Mouse (Mus musculus) limb, embryonic 12.5 days (tissue): ENCODE results near the gene Fancf. TPM values are rescaled to one million over a fixed set of nuclear protein-coding genes. Genes with fewer than 3 reads are reported as not detected.

Experiments
- ATAC-seq: fragments of 200-750 bp; cut with Nextera tagmentation; 2 replicates; pipeline ENCODE4 v1.8.0; 2017; ENCODE audit warnings: low read depth, moderate TSS enrichment; ENCODE audit not compliant: insufficient number of reproducible peaks, insufficient read depth, low FRiP score, low TSS enrichment
- H3K27ac ChIP-seq: fragments of 300-500 bp; sonication (generic); 2 replicates; pipeline ENCODE4 v1.5.1; 2016; ENCODE audit warnings: mild to moderate bottlenecking, moderate library complexity
- H3K27me3 ChIP-seq: fragments of 300-500 bp; sonication (generic); 2 replicates; pipeline ENCODE4 v1.6.1; 2016; ENCODE audit warnings: mild to moderate bottlenecking, moderate library complexity
- H3K36me3 ChIP-seq: fragments of 300-500 bp; sonication (generic); 2 replicates; pipeline ENCODE4 v1.6.1; 2016; ENCODE audit warnings: mild to moderate bottlenecking, moderate library complexity
- H3K4me1 ChIP-seq: fragments of 300-500 bp; sonication (generic); replicated peaks from 2 replicates; pipeline ENCODE4 v1.6.1; 2016
- H3K4me2 ChIP-seq: fragments of 300-500 bp; sonication (generic); 2 replicates; pipeline ENCODE4 v1.6.1; 2016; ENCODE audit warnings: mild to moderate bottlenecking, moderate library complexity
- H3K4me3 ChIP-seq: fragments of 300-500 bp; sonication (generic); replicated peaks from 2 replicates; pipeline ENCODE4 v1.5.1; 2016; ENCODE audit warnings: mild to moderate bottlenecking
- H3K9ac ChIP-seq: fragments of 300-500 bp; sonication (generic); replicated peaks from 2 replicates; pipeline ENCODE4 v1.6.1; 2016; ENCODE audit warnings: mild to moderate bottlenecking, moderate library complexity
- H3K9me3 ChIP-seq: fragments of 300-500 bp; sonication (generic); 2 replicates; pipeline ENCODE4 v1.6.1; 2016; ENCODE audit warnings: mild to moderate bottlenecking, moderate library complexity
- WGBS: fragments of 180-500 bp; shearing (Covaris S2); methylation state at CpG from one replicate; pipeline ENCODE4 v1.1.7; 2016; 5-methylcytosine and 5-hydroxymethylcytosine counted together
- polyA plus RNA-seq: library from polyadenylated mRNA; unstranded; fragments of >200 nt; fragmentation: Nextera tagmentation; extraction: Ambion mirVana; gene quantifications from 2 replicates; pipeline ENCODE4 v1.2.1, GENCODE M21; 2016

Gene Fancf
- 27.0 and 27.2 TPM in 2 replicates for polyA plus RNA-seq

GRCm38 (mm10) chr7:51862097-51862492 lies at the start of gene Fancf:
TSS of gene Fancf (minus strand) at chr7:51862267.
- H3K4me3 ChIP-seq: peak within 1 kb of the TSS; percentile 66
- H3K27ac ChIP-seq: peak within 1 kb of the TSS; percentile 99
- peaks cover 20% of the 10 kb centered on the region for H3K36me3 ChIP-seq
- no peaks in the 10 kb centered on the region for H3K9me3 ChIP-seq
- WGBS: under 1% methylated on average over 42 of the region's 43 CpGs
- peak within 1 kb of the TSS; percentile 90 for H3K9ac ChIP-seq
- H3K4me1 ChIP-seq: peaks cover 33% of the 10 kb centered on the region
- peak; percentile 96 for ATAC-seq
- H3K27me3 ChIP-seq: no peaks in the 10 kb centered on the region
- H3K4me2 ChIP-seq: peak within 1 kb of the TSS; percentile 66

- Histone ChIP-seq H3K27ac (peak overlapping the region; percentile 72), H3K4me2 (no peak overlapping the region), H3K9ac (no peak overlapping the region), H3K9me3 (no peaks in the 10 kb centered on the region), H3K27me3 (no peaks in the 10 kb centered on the region), H3K4me1 (peaks cover 18% of the 10 kb centered on the region), H3K36me3 (peaks cover 29% of the 10 kb centered on the region), H3K4me3 (no peak overlapping the region)
- 49% methylated on average over 6 of the region's 6 CpGs for WGBS
- ATAC-seq: no peak
These were observed 37.0 kb upstream of the Fancf start for GRCm38 (mm10) chr7:51899066-51899465.

GRCm38 (mm10) chr7:51894939-51895338 lies 32.9 kb upstream of the Fancf start:
- H3K9ac ChIP-seq: 0 out of 2 replicates have a peak overlapping the region, but pooled peaks have one; percentile 12
- peaks cover 21% of the 10 kb centered on the region for H3K36me3 ChIP-seq
- H3K4me1 ChIP-seq: peaks cover 28% of the 10 kb centered on the region
- no peak overlapping the region for H3K4me3 ChIP-seq
- no peaks in the 10 kb centered on the region for H3K27me3 ChIP-seq
- no peaks in the 10 kb centered on the region for H3K9me3 ChIP-seq
- H3K4me2 ChIP-seq: no peak overlapping the region
- ATAC-seq: 0 out of 2 replicates have a peak, but pooled peaks have one; percentile 24
- peak overlapping the region; percentile 94 for H3K27ac ChIP-seq
- 18% methylated on average over 2 of the region's 2 CpGs for WGBS

- no peak overlapping the region for H3K4me3 ChIP-seq
- H3K36me3 ChIP-seq: peaks cover 21% of the 10 kb centered on the region
- no peak overlapping the region for H3K9ac ChIP-seq
- peaks cover 28% of the 10 kb centered on the region for H3K4me1 ChIP-seq
- H3K9me3 ChIP-seq: no peaks in the 10 kb centered on the region
- peak; percentile 80 for ATAC-seq
- WGBS: 29% methylated on average over 4 of the region's 4 CpGs
- H3K27ac ChIP-seq: peak overlapping the region; percentile 85
- H3K4me2 ChIP-seq: peak overlapping the region; percentile 17; the same call in 1 of the 2 replicates
- H3K27me3 ChIP-seq: no peaks in the 10 kb centered on the region
These were observed 32.2 kb upstream of the Fancf start for GRCm38 (mm10) chr7:51894133-51894801.

GRCm38 (mm10) chr7:51893008-51893407 lies 30.9 kb upstream of the Fancf start:
- Histone ChIP-seq H3K9me3 (no peaks in the 10 kb centered on the region), H3K27ac (peak overlapping the region; percentile 62; the same call in 1 of the 2 replicates), H3K4me2 (no peak overlapping the region), H3K4me1 (peaks cover 34% of the 10 kb centered on the region), H3K4me3 (no peak overlapping the region), H3K27me3 (no peaks in the 10 kb centered on the region), H3K36me3 (peaks cover 21% of the 10 kb centered on the region), H3K9ac (no peak overlapping the region)
- ATAC-seq: no peak
- 80% methylated on average over 4 of the region's 4 CpGs for WGBS

- no peak for ATAC-seq
- no peak overlapping the region for H3K4me3 ChIP-seq
- 92% methylated on average over 1 of the region's 1 CpGs for whole genome bisulfite sequencing
- peaks cover 17% of the 10 kb centered on the region for H3K36me3 ChIP-seq
- peaks cover 41% of the 10 kb centered on the region for H3K4me1 ChIP-seq
- H3K27ac ChIP-seq: peak overlapping the region; percentile 62; the same call in 1 of the 2 replicates
- no peaks in the 10 kb centered on the region for H3K9me3 ChIP-seq
- H3K27me3 ChIP-seq: no peaks in the 10 kb centered on the region
- no peak overlapping the region for H3K4me2 ChIP-seq
- no peak overlapping the region for H3K9ac ChIP-seq
These were observed 30.3 kb upstream of the Fancf start for GRCm38 (mm10) chr7:51892224-51892965.

GRCm38 (mm10) chr7:51889601-51890000 lies 27.5 kb upstream of the Fancf start:
- Histone ChIP-seq H3K9me3 (no peaks in the 10 kb centered on the region), H3K27me3 (no peaks in the 10 kb centered on the region), H3K4me2 (no peak overlapping the region), H3K27ac (no peak overlapping the region), H3K36me3 (peaks cover 11% of the 10 kb centered on the region; the same call in 1 of the 2 replicates), H3K4me1 (peaks cover 33% of the 10 kb centered on the region), H3K9ac (no peak overlapping the region), H3K4me3 (no peak overlapping the region)
- ATAC-seq: no peak
- 93% methylated on average over 7 of the region's 7 CpGs for WGBS

- Histone ChIP-seq H3K9ac (no peak overlapping the region), H3K36me3 (peaks cover 11% of the 10 kb centered on the region; the same call in 1 of the 2 replicates), H3K4me3 (no peak overlapping the region), H3K9me3 (no peaks in the 10 kb centered on the region), H3K4me2 (no peak overlapping the region), H3K27ac (peak overlapping the region; percentile 60), H3K4me1 (peaks cover 26% of the 10 kb centered on the region), H3K27me3 (no peaks in the 10 kb centered on the region)
- 53% methylated on average over 11 of the region's 11 CpGs for WGBS
- ATAC-seq: peak; percentile 47; the same call in 1 of the 2 replicates
These were observed 25.9 kb upstream of the Fancf start for GRCm38 (mm10) chr7:51887678-51888567.

GRCm38 (mm10) chr7:51885345-51885744 lies 23.3 kb upstream of the Fancf start:
- no peak for ATAC-seq
- Histone ChIP-seq H3K27me3 (no peaks in the 10 kb centered on the region), H3K9me3 (no peaks in the 10 kb centered on the region), H3K4me2 (no peak overlapping the region), H3K9ac (no peak overlapping the region), H3K27ac (0 out of 2 replicates have a peak overlapping the region, but pooled peaks have one; percentile 23), H3K4me1 (peaks cover 30% of the 10 kb centered on the region), H3K4me3 (no peak overlapping the region), H3K36me3 (peaks cover 8% of the 10 kb centered on the region; the same call in 1 of the 2 replicates)
- 75% methylated on average over 3 of the region's 3 CpGs for WGBS

- 61% methylated on average over 4 of the region's 4 CpGs for WGBS
- Histone ChIP-seq H3K9ac (peak overlapping the region; percentile 40; the same call in 1 of the 2 replicates), H3K36me3 (no peaks in the 10 kb centered on the region), H3K27me3 (no peaks in the 10 kb centered on the region), H3K9me3 (no peaks in the 10 kb centered on the region), H3K4me2 (peak overlapping the region; percentile 75), H3K4me1 (peaks cover 35% of the 10 kb centered on the region), H3K4me3 (peak overlapping the region; percentile 49), H3K27ac (peak overlapping the region; percentile 99)
- no peak for ATAC-seq
These were observed 18.1 kb upstream of the Fancf start for GRCm38 (mm10) chr7:51880121-51880520.
